Mouse (Mus musculus): ENCODE measurements around the gene Sys1.

Gene Sys1

GRCm38 (mm10) chr2:164453047-164453757 is 3.6 kb upstream of the Sys1 start:
- no peak for DNase-seq (ENCODE audit: low spot score)

GRCm38 (mm10) chr2:164453887-164454500 is 2.8 kb upstream of the Sys1 start:
- DNase-seq (ENCODE audit: low spot score), result no peak

GRCm38 (mm10) chr2:164454846-164455245 is 1.9 kb upstream of the Sys1 start:
- DNase-seq (ENCODE audit: low spot score), result peak; percentile 81

GRCm38 (mm10) chr2:164455421-164456190 is 1.2 kb upstream of the Sys1 start:
- DNase-seq (ENCODE audit: low spot score), result no peak

GRCm38 (mm10) chr2:164456413-164456812 is 351 bp upstream of the Sys1 start:
- DNase-seq (ENCODE audit: low spot score), result no peak

- DNase-seq (ENCODE audit: low spot score), result no peak
Measured at GRCm38 (mm10) chr2:164457942-164458341, 1.2 kb downstream of the Sys1 start.

GRCm38 (mm10) chr2:164458535-164458934 is 1.8 kb downstream of the Sys1 start:
- no peak for DNase-seq (ENCODE audit: low spot score)

- peak; percentile 97 for DNase-seq (ENCODE audit: low spot score)
Measured at GRCm38 (mm10) chr2:164460745-164461551, 4.2 kb downstream of the Sys1 start, which contains the start of gene Gm20458. Gene Gm20458, plus strand, starts transcription at chr2:164460967.

GRCm38 (mm10) chr2:164465161-164465560 is 8.4 kb downstream of the Sys1 start:
- no peak for DNase-seq (ENCODE audit: low spot score)

- DNase-seq (ENCODE audit: low spot score), result no peak
Measured at GRCm38 (mm10) chr2:164466787-164467186, 10.0 kb downstream of the Sys1 start.

GRCm38 (mm10) chr2:164470254-164470653 is 13.5 kb downstream of the Sys1 start:
- peak; percentile 76 for DNase-seq (ENCODE audit: low spot score)

- no peak for DNase-seq (ENCODE audit: low spot score)
Measured at GRCm38 (mm10) chr2:164473624-164474023, 16.9 kb downstream of the Sys1 start, which contains the start of gene Trp53tg5. Gene Trp53tg5, minus strand, starts transcription at chr2:164473724.

- DNase-seq (ENCODE audit: low spot score), result no peak
Measured at GRCm38 (mm10) chr2:164485681-164486257, 29.0 kb downstream of the Sys1 start, which contains the start of gene Dbndd2. Gene Dbndd2, plus strand, starts transcription at chr2:164486106.

GRCm38 (mm10) chr2:164486258-164487114 is 29.7 kb downstream of the Sys1 start:
- DNase-seq (ENCODE audit: low spot score), result peak; percentile 83

- DNase-seq (ENCODE audit: low spot score), result no peak
Measured at GRCm38 (mm10) chr2:164487115-164487527, 30.4 kb downstream of the Sys1 start.

- peak; percentile 83 for DNase-seq (ENCODE audit: low spot score)
Measured at GRCm38 (mm10) chr2:164487812-164488211, 31.0 kb downstream of the Sys1 start.

- no peak for DNase-seq (ENCODE audit: low spot score)
Measured at GRCm38 (mm10) chr2:164494126-164494525, 37.4 kb downstream of the Sys1 start.

- no peak for DNase-seq (ENCODE audit: low spot score)
Measured at GRCm38 (mm10) chr2:164496331-164496730, 39.6 kb downstream of the Sys1 start.

GRCm38 (mm10) chr2:164496847-164497690 is 40.3 kb downstream of the Sys1 start, which contains the start of gene Pigt:
Gene Pigt, plus strand, starts transcription at chr2:164497520.
- DNase-seq (ENCODE audit: low spot score), result peak; percentile 85

All from layer of hippocampus, adult 11-12 months (tissue).